Mouse (Mus musculus) limb, embryonic 14.5 days (tissue): ENCODE measurements around the gene Hoxc8. TPM values are rescaled to one million over a fixed set of nuclear protein-coding genes. Genes with fewer than 3 reads are reported as not detected.

Source experiments
- ATAC-seq: fragments of 200-750 bp; cut with Nextera tagmentation; 2 replicates; pipeline ENCODE4 v1.8.0; 2017; ENCODE audit warnings: low read depth, moderate number of reproducible peaks, moderate TSS enrichment; ENCODE audit not compliant: low FRiP score
- DNase-seq: peaks from one replicate; pipeline ENCODE4 v3.0.0-alpha.2; 2015; ENCODE audit warnings: low spot score
- H3K27ac ChIP-seq: fragments of 300-500 bp; sonication (generic); replicated peaks from 2 replicates; pipeline ENCODE4 v1.5.1; 2014; ENCODE audit warnings: low read depth, mild to moderate bottlenecking, low read length, moderate library complexity, mixed read lengths
- H3K27me3 ChIP-seq: fragments of 300-500 bp; sonication (generic); 2 replicates; pipeline ENCODE4 v1.6.1; 2014; ENCODE audit warnings: low read length, mixed read lengths; ENCODE audit not compliant: control insufficient read depth, insufficient read depth
- H3K36me3 ChIP-seq: fragments of 300-500 bp; sonication (generic); 2 replicates; pipeline ENCODE4 v1.6.1; 2014; ENCODE audit warnings: mild to moderate bottlenecking, low read length, moderate library complexity, mixed read lengths; ENCODE audit not compliant: control insufficient read depth, insufficient read depth
- H3K4me1 ChIP-seq: fragments of 300-500 bp; sonication (generic); 2 replicates; pipeline ENCODE4 v1.6.1; 2014; ENCODE audit warnings: antibody characterized with exemption, low read length, mixed read lengths; ENCODE audit not compliant: control insufficient read depth, insufficient read depth
- H3K4me2 ChIP-seq: fragments of 300-500 bp; sonication (generic); replicated peaks from 2 replicates; pipeline ENCODE4 v1.6.1; 2014; ENCODE audit warnings: low read depth, mild to moderate bottlenecking, low read length, moderate library complexity; ENCODE audit not compliant: severe bottlenecking
- H3K4me3 ChIP-seq: fragments of 300-500 bp; sonication (generic); replicated peaks from 2 replicates; pipeline ENCODE4 v1.5.1; 2014; ENCODE audit warnings: low read length
- H3K9ac ChIP-seq: fragments of 300-500 bp; sonication (generic); 2 replicates; pipeline ENCODE4 v1.6.1; 2014; ENCODE audit warnings: mild to moderate bottlenecking, low read depth, low read length, moderate library complexity; ENCODE audit not compliant: severe bottlenecking
- H3K9me3 ChIP-seq: fragments of 300-500 bp; sonication (generic); 2 replicates; pipeline ENCODE4 v1.6.1; 2016; ENCODE audit warnings: low read length; ENCODE audit not compliant: control insufficient read depth
- POLR2A ChIP-seq: fragments of 200-500 bp; IDR thresholded peaks from 2 replicates; pipeline ENCODE4 v1.8.0; 2012; ENCODE audit warnings: inconsistent platforms, mild to moderate bottlenecking, moderate library complexity, borderline replicate concordance; ENCODE audit not compliant: insufficient read depth, insufficient read length; ENCODE audit errors: extremely low read depth
- WGBS: fragments of 180-500 bp; shearing (Covaris S2); extraction: QIAGEN DNeasy Blood & Tissue Kit; methylation state at CpG from one replicate; pipeline ENCODE4 v1.1.7; 2014; 5-methylcytosine and 5-hydroxymethylcytosine counted together
- polyA plus RNA-seq, 2 experiments: library from polyadenylated mRNA; depleted of rRNA in 1 of 2; stranded (reverse) in 1 of 2; unstranded in 1 of 2; fragments of >200 nt; fragmentation: Nextera tagmentation in 1 of 2; extraction: Ambion mirVana in 1 of 2; gene quantifications; 2 replicates each; pipeline versions ENCODE4 v1.2.1 to v1.2.3; 2012 to 2014

The Hoxc8 gene
- polyA plus RNA-seq, 2 experiments, result 1.9 to 3.9 TPM

- DNase-seq (no peak), ATAC-seq (no peak)
- no peak overlapping the region for H3K4me3 ChIP-seq
- H3K27ac ChIP-seq, result no peak overlapping the region
- H3K9me3 ChIP-seq, result no peaks in the 10 kb centered on the region
- WGBS, result 22% methylated on average over 8 of the region's 8 CpGs
- H3K4me1 ChIP-seq, result peaks cover 5% of the 10 kb centered on the region; the same call in 1 of the 2 replicates
- no peak overlapping the region for H3K4me2 ChIP-seq
- no peak overlapping the region for H3K9ac ChIP-seq
- H3K36me3 ChIP-seq, result no peaks in the 10 kb centered on the region
- no peak for TF ChIP-seq POLR2A
- peaks cover 98% of the 10 kb centered on the region for H3K27me3 ChIP-seq
Measured at GRCm38 (mm10) chr15:103021544-103021943, 31.1 kb downstream of the Hoxc8 start.

GRCm38 (mm10) chr15:103024131-103024530 lies 33.7 kb downstream of the Hoxc8 start:
- Histone ChIP-seq H3K36me3 (no peaks in the 10 kb centered on the region), H3K4me1 (no peaks in the 10 kb centered on the region), H3K4me3 (no peak overlapping the region), H3K9me3 (no peaks in the 10 kb centered on the region), H3K27me3 (peaks cover 98% of the 10 kb centered on the region), H3K9ac (no peak overlapping the region), H3K27ac (no peak overlapping the region), H3K4me2 (no peak overlapping the region)
- DNase-seq (no peak), ATAC-seq (no peak)
- no peak for TF ChIP-seq POLR2A
- 7% methylated on average over 2 of the region's 2 CpGs for WGBS

- Histone ChIP-seq H3K9ac (no peak overlapping the region), H3K36me3 (no peaks in the 10 kb centered on the region), H3K9me3 (no peaks in the 10 kb centered on the region), H3K27ac (no peak overlapping the region), H3K4me2 (0 out of 2 replicates have a peak overlapping the region, but pooled peaks have one; percentile 2), H3K27me3 (peaks cover 98% of the 10 kb centered on the region), H3K4me3 (peak overlapping the region; percentile 13), H3K4me1 (no peaks in the 10 kb centered on the region)
- WGBS, result 4% methylated on average over 43 of the region's 43 CpGs
- ATAC-seq, result no peak
- DNase-seq, result no peak
- TF ChIP-seq POLR2A, result no peak
Measured at GRCm38 (mm10) chr15:103027266-103028235, 37.1 kb downstream of the Hoxc8 start.

GRCm38 (mm10) chr15:103028916-103029512 lies 38.6 kb downstream of the Hoxc8 start:
- no peak for DNase-seq
- TF ChIP-seq POLR2A, result no peak
- H3K27ac ChIP-seq, result no peak overlapping the region

GRCm38 (mm10) chr15:103030142-103030541 lies 39.7 kb downstream of the Hoxc8 start:
- Histone ChIP-seq H3K4me2 (no peak overlapping the region), H3K36me3 (no peaks in the 10 kb centered on the region), H3K27ac (no peak overlapping the region), H3K4me3 (no peak overlapping the region), H3K27me3 (peaks cover 98% of the 10 kb centered on the region), H3K9ac (no peak overlapping the region), H3K4me1 (peaks cover 9% of the 10 kb centered on the region), H3K9me3 (no peaks in the 10 kb centered on the region)
- no peak for TF ChIP-seq POLR2A
- ATAC-seq (no peak), DNase-seq (no peak)
- WGBS, result 20% methylated on average over 8 of the region's 8 CpGs

More at GRCm38 (mm10) chr15:103028916-103029512, 38.6 kb downstream of the Hoxc8 start:
- H3K9me3 ChIP-seq, result no peaks in the 10 kb centered on the region
- no peak overlapping the region for H3K9ac ChIP-seq
- H3K4me3 ChIP-seq, result no peak overlapping the region
- 26% methylated on average over 9 of the region's 9 CpGs for WGBS
- H3K27me3 ChIP-seq, result peaks cover 98% of the 10 kb centered on the region
- H3K4me2 ChIP-seq, result no peak overlapping the region
- no peaks in the 10 kb centered on the region for H3K4me1 ChIP-seq
- no peak for ATAC-seq
- no peaks in the 10 kb centered on the region for H3K36me3 ChIP-seq
